Mouse (Mus musculus) forebrain, embryonic 11.5 days (tissue): Measurements from ENCODE around the gene Srd5a1. TPM values are rescaled to one million over a fixed set of nuclear protein-coding genes. Genes with fewer than 3 reads are reported as not detected.
A peak's percentile ranks its signal among the peaks of the same experiment; 100 is the strongest.
"Not testable (repeated sequence)": the region's sequence is repeated elsewhere in the genome, so short reads cannot be mapped to it uniquely, and the experiment has no call there.

ENCODE experiments used
- ATAC-seq: fragments of 200-750 bp; cut with Nextera tagmentation; replicated peaks from 2 replicates; pipeline ENCODE4 v1.8.0; 2017; ENCODE audit warnings: moderate TSS enrichment; ENCODE audit not compliant: low FRiP score
- DNase-seq: peaks from one replicate; pipeline ENCODE4 v3.0.0-alpha.2; 2017; ENCODE audit warnings: low spot score
- H3K27ac ChIP-seq: fragments of 300-500 bp; sonication (generic); 2 replicates; pipeline ENCODE4 v1.5.1; 2014; ENCODE audit warnings: low read depth, low read length
- H3K27me3 ChIP-seq: fragments of 300-500 bp; sonication (generic); 2 replicates; pipeline ENCODE4 v1.6.1; 2014; ENCODE audit warnings: mild to moderate bottlenecking, low read length, mixed read lengths; ENCODE audit not compliant: control insufficient read depth, insufficient read depth
- H3K36me3 ChIP-seq: fragments of 300-500 bp; sonication (generic); 2 replicates; pipeline ENCODE4 v1.6.1; 2014; ENCODE audit warnings: mild to moderate bottlenecking, low read length, moderate library complexity, mixed read lengths; ENCODE audit not compliant: control insufficient read depth, insufficient read depth
- H3K4me1 ChIP-seq: fragments of 300-500 bp; sonication (generic); replicated peaks from 2 replicates; pipeline ENCODE4 v1.6.1; 2014; ENCODE audit warnings: low read length, mixed read lengths; ENCODE audit not compliant: control insufficient read depth, insufficient read depth
- H3K4me2 ChIP-seq: fragments of 300-500 bp; sonication (generic); 2 replicates; pipeline ENCODE4 v1.6.1; 2014; ENCODE audit warnings: low read depth, mild to moderate bottlenecking, low read length, moderate library complexity, mixed read lengths; ENCODE audit not compliant: severe bottlenecking
- H3K4me3 ChIP-seq: fragments of 300-500 bp; sonication (generic); 2 replicates; pipeline ENCODE4 v1.5.1; 2014; ENCODE audit warnings: low read depth, low read length
- H3K9ac ChIP-seq: fragments of 300-500 bp; sonication (generic); 2 replicates; pipeline ENCODE4 v1.6.1; 2014; ENCODE audit warnings: low read length
- H3K9me3 ChIP-seq: fragments of 300-500 bp; sonication (generic); 2 replicates; pipeline ENCODE4 v1.6.1; 2016; ENCODE audit warnings: low read length, mixed read lengths; ENCODE audit not compliant: control insufficient read depth
- WGBS: fragments of 180-500 bp; shearing (Covaris S2); extraction: QIAGEN DNeasy Blood & Tissue Kit; methylation state at CpG from one replicate; pipeline ENCODE4 v1.1.7; 2014; 5-methylcytosine and 5-hydroxymethylcytosine counted together
- polyA plus RNA-seq: library from polyadenylated mRNA; unstranded; fragments of >200 nt; fragmentation: Nextera tagmentation; extraction: Ambion mirVana; gene quantifications from 2 replicates; pipeline ENCODE4 v1.2.1, GENCODE M21; 2014

The Srd5a1 gene
- polyA plus RNA-seq, 1 experiment from 2014 or later, result 23.7 TPM

- Histone ChIP-seq H3K36me3 (no peaks in the 10 kb centered on the region; the same call in 1 of the 2 replicates), H3K9ac (no peak overlapping the region), H3K9me3 (no peaks in the 10 kb centered on the region), H3K4me2 (no peak overlapping the region), H3K27ac (no peak overlapping the region), H3K4me1 (no peaks in the 10 kb centered on the region), H3K4me3 (no peak overlapping the region), H3K27me3 (no peaks in the 10 kb centered on the region)
- DNase-seq (no peak), ATAC-seq (no peak)
- WGBS, result 91% methylated on average over 16 of the region's 16 CpGs
These were observed 33.9 kb downstream of the Srd5a1 start for GRCm38 (mm10) chr13:69577181-69577834.

- DNase-seq (peak; percentile 17), ATAC-seq (no peak)
- Histone ChIP-seq H3K27me3 (no peaks in the 10 kb centered on the region), H3K9me3 (no peaks in the 10 kb centered on the region), H3K36me3 (no peaks in the 10 kb centered on the region), H3K27ac (no peak overlapping the region), H3K4me2 (no peak overlapping the region), H3K4me3 (no peak overlapping the region), H3K9ac (no peak overlapping the region), H3K4me1 (no peaks in the 10 kb centered on the region)
- WGBS, result 65% methylated on average over 11 of the region's 11 CpGs
These were observed 34.6 kb downstream of the Srd5a1 start for GRCm38 (mm10) chr13:69576676-69577075.

GRCm38 (mm10) chr13:69572594-69572993 is 38.6 kb downstream of the Srd5a1 start:
- ATAC-seq, result no peak
- 92% methylated on average over 3 of the region's 3 CpGs for WGBS
- H3K36me3 ChIP-seq, result no peaks in the 10 kb centered on the region

GRCm38 (mm10) chr13:69569201-69569600 is 42.0 kb downstream of the Srd5a1 start:
- Histone ChIP-seq H3K27me3 (no peaks in the 10 kb centered on the region), H3K36me3 (no peaks in the 10 kb centered on the region), H3K27ac (no peak overlapping the region), H3K4me2 (no peak overlapping the region), H3K4me1 (no peaks in the 10 kb centered on the region), H3K4me3 (no peak overlapping the region), H3K9me3 (no peaks in the 10 kb centered on the region), H3K9ac (no peak overlapping the region)
- DNase-seq (peak; percentile 20), ATAC-seq (no peak)
- 89% methylated on average over 9 of the region's 9 CpGs for WGBS

More at GRCm38 (mm10) chr13:69572594-69572993, 38.6 kb downstream of the Srd5a1 start:
- H3K9ac ChIP-seq, result no peak overlapping the region
- no peaks in the 10 kb centered on the region for H3K4me1 ChIP-seq
- no peak for DNase-seq
- H3K9me3 ChIP-seq, result no peaks in the 10 kb centered on the region
- H3K27ac ChIP-seq, result no peak overlapping the region
- no peak overlapping the region for H3K4me3 ChIP-seq
- no peaks in the 10 kb centered on the region for H3K27me3 ChIP-seq
- no peak overlapping the region for H3K4me2 ChIP-seq

GRCm38 (mm10) chr13:69565401-69565800 is 45.8 kb downstream of the Srd5a1 start:
- not testable (repeated sequence) for H3K27ac ChIP-seq, H3K27me3 ChIP-seq, H3K36me3 ChIP-seq, H3K4me3 ChIP-seq, H3K9ac ChIP-seq, H3K9me3 ChIP-seq, H3K4me1 ChIP-seq, ATAC-seq, H3K4me2 ChIP-seq, DNase-seq
- 92% methylated on average over 4 of the region's 4 CpGs for WGBS

- ATAC-seq (no peak), DNase-seq (no peak)
- no peak overlapping the region for H3K27ac ChIP-seq
- no peaks in the 10 kb centered on the region for H3K27me3 ChIP-seq
- no peak overlapping the region for H3K4me2 ChIP-seq
- H3K9me3 ChIP-seq, result no peaks in the 10 kb centered on the region
- H3K4me1 ChIP-seq, result 0 out of 2 replicates have a peak, but pooled peaks cover 2% of the 10 kb centered on the region
- H3K4me3 ChIP-seq, result no peak overlapping the region
- no peaks in the 10 kb centered on the region for H3K36me3 ChIP-seq
- no peak overlapping the region for H3K9ac ChIP-seq
These were observed 46.7 kb downstream of the Srd5a1 start for GRCm38 (mm10) chr13:69564573-69564972.

GRCm38 (mm10) chr13:69563905-69564304 is 47.3 kb downstream of the Srd5a1 start:
- Histone ChIP-seq H3K9ac (no peak overlapping the region), H3K4me1 (0 out of 2 replicates have a peak, but pooled peaks cover 3% of the 10 kb centered on the region), H3K4me3 (no peak overlapping the region), H3K27me3 (no peaks in the 10 kb centered on the region), H3K36me3 (no peaks in the 10 kb centered on the region), H3K27ac (no peak overlapping the region), H3K4me2 (no peak overlapping the region), H3K9me3 (no peaks in the 10 kb centered on the region)
- ATAC-seq, result no peak
- 81% methylated on average over 3 of the region's 3 CpGs for WGBS
- DNase-seq, result no peak

GRCm38 (mm10) chr13:69562654-69563574 is 48.3 kb downstream of the Srd5a1 start:
- H3K9ac ChIP-seq, result no peak overlapping the region
- 0 out of 2 replicates have a peak, but pooled peaks cover 3% of the 10 kb centered on the region for H3K4me1 ChIP-seq
- no peak overlapping the region for H3K4me3 ChIP-seq
- WGBS, result 84% methylated on average over 12 of the region's 12 CpGs
- H3K27me3 ChIP-seq, result no peaks in the 10 kb centered on the region
- no peak overlapping the region for H3K4me2 ChIP-seq
- H3K9me3 ChIP-seq, result no peaks in the 10 kb centered on the region
- ATAC-seq (no peak), DNase-seq (no peak)
- H3K36me3 ChIP-seq, result no peaks in the 10 kb centered on the region
- no peak overlapping the region for H3K27ac ChIP-seq
